Mouse (Mus musculus): ENCODE data around the gene Gkn1.

Gkn1 gene

GRCm38 (mm10) chr6:87350829-87351228 is at the start of gene Gkn1:
Gene Gkn1 (minus strand): TSS chr6:87350942.
- no peak for DNase-seq (ENCODE audit: low spot score)

GRCm38 (mm10) chr6:87399886-87400566 is 49.3 kb upstream of the Gkn1 start:
- no peak for DNase-seq (ENCODE audit: low spot score)

DNA sequence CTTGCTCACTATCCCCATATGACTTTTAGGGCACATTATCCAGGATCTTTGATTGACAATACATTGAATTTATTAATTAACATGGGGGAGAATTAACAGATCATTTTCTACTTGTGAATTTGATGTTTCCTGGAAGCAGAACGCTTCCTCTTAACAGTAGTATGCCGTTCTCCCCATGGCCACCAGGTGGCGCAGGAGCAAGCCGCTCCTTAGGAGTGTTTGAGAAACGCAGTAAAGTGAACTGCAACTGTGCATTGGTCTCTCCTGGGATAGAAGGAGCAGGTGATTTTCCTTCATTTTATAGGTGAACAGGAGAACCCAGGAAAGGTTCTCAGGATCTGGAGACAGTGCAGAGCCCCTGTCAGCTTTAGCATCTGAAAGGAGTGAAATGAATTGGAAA is 48.4 kb upstream of the Gkn1 start:
- DNase-seq (ENCODE audit: low spot score), result peak; percentile 89

GRCm38 (mm10) chr6:87394783-87395182 is 44.0 kb upstream of the Gkn1 start:
- DNase-seq (ENCODE audit: low spot score), result no peak

GRCm38 (mm10) chr6:87393466-87394205 is 42.9 kb upstream of the Gkn1 start:
- DNase-seq (ENCODE audit: low spot score), result no peak

- DNase-seq (ENCODE audit: low spot score), result no peak
Measured at GRCm38 (mm10) chr6:87389455-87389989, 38.8 kb upstream of the Gkn1 start.

GRCm38 (mm10) chr6:87388877-87389276 is 38.1 kb upstream of the Gkn1 start, which contains the start of gene Gkn3:
Gene Gkn3 (minus strand): TSS chr6:87388935.
- DNase-seq (ENCODE audit: low spot score), result no peak

GRCm38 (mm10) chr6:87386681-87387080 is 35.9 kb upstream of the Gkn1 start:
- no peak for DNase-seq (ENCODE audit: low spot score)

DNA sequence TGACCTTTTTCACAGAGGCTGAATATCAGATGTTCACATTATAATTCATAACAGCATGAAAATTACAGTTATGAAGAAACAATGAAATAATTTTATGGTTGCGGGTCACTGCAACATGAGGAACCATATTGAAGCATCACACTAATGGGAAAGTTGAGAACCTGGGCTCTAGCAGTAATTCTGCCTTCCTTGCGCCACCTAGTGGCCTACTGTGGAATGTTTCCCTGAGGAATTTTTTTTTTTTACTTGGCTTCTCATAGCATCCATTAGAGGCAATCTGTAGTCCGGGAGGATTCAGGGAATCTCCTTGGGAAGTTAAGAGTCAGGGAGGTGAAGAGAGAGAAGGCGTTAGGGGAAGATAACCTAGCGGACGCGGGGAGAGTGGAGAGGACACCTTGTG is 35.5 kb upstream of the Gkn1 start:
- peak; percentile 82 for DNase-seq (ENCODE audit: low spot score)

DNA sequence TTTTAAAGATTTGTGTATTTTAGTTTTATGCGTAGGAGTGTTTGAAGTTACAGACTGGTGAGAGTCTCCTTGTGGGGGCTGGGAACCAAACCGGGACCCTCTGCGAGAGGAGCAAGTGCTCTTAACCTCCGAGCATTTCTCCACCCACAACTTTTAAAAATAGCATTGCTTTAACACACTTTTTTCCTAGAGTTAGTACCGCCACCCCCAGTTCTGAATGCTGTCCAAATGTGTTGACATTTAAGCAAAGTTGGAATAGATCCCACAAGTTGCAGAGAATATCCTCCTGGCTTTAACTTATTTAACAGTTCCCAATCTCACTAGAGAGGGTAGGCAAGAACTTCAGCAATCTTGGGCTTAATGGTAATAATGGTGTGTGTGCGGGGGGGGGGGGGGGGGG is 34.0 kb upstream of the Gkn1 start:
- no peak for DNase-seq (ENCODE audit: low spot score)

DNA sequence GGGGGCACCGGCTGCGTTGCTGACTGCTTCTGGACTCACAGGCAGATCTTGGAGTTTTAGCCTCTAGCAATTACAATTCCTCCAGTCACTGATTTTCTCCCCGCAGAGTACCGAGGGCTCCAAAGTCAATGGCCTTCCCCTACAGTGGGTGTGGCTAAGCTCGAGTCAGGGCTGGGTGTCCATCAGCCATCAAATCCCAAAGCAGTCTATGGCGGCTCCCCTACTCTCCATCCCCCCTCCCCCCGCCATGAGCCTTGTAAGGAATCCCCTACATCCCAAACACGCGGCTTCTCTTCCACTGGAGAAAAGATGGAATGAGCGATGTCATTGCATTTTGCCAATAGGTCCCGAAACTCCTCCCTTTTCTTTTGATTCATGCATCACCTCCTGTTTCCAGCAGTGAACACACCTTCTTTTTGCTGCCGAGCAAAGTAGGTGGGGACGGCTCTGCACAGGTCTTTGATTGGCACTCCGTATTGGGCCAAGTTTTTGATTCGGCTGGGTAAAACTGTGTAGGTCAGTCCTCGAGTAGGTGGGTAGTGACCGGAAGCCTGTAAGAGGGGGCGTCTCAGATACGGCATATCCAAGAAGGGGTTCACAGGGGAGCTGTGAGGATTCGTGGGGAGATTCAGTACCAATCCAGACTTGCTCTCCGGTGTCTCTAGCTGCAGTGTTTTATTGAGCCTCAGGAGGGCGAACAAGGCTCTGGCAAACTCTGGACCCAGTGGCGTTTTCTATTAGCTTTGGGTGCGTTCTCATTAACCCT is 33.4 kb upstream of the Gkn1 start:
- DNase-seq (ENCODE audit: low spot score), result peak; percentile 52

DNA sequence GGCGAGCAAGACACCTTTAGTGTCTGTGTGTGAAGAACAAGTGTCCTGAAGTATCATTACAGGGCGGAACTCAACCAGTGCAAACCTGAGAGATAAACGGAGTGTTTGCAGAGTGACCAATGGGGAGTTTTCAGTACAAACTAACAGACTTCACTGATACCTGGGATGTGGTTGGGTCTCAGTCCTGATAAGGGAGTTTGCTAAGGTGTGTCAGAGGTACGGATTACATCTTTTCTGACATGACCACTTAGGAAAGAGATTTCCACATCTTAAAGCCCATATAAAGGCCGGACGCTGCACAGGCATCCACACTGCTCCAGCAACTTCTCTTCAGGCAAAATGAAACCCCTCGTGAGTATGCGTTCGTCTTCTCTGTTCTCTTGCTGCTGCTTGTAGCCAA is 22.3 kb upstream of the Gkn1 start, which contains the start of gene Gkn2:
Gene Gkn2, plus strand, starts transcription at position 301 of the 400 bp plus-strand sequence.
- DNase-seq (ENCODE audit: low spot score), result no peak

DNA sequence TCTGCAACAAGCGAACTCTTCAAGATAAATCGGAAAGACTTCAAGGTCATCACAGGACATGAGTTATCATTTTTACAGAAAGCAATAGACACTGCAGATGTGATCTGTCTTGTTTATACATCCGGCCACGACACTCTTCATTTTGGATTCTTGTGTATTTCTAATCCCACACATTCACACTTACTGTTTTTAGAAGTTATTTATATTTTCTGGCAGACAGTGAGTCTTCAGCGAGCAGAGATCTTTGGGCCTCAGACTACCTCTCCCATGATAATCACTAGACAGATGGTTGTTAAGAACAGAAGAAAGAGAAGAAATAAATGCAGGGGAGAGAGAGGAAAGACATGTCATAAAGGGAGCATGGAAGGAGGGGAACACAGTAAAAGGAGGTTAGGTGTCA is 18.5 kb upstream of the Gkn1 start:
- no peak for DNase-seq (ENCODE audit: low spot score)

- no peak for DNase-seq (ENCODE audit: low spot score)
Measured at GRCm38 (mm10) chr6:87354441-87354840, 3.7 kb upstream of the Gkn1 start.

DNA sequence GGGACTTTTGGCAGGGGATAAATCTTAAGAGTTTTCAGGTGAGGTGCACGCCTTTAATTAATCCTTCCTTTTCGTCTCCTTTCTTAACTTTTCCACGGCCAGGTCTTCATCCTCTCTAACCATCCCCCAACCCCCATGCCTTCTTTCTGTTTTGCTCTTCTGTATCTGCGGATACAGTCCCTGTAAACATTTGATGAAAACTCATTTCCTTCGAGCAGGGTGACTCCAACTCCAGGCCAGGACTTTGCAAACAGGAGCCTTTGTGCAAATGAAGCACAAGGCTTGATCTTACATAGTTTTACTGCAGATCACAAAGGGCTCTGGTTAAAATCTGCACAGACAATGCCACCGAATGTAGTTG is 14.8 kb downstream of the Gkn1 start:
- DNase-seq (ENCODE audit: low spot score), result no peak

- peak; percentile 78 for DNase-seq (ENCODE audit: low spot score)
Measured at GRCm38 (mm10) chr6:87335091-87335934, 15.4 kb downstream of the Gkn1 start, which contains the start of gene Antxr1. Gene Antxr1 (minus strand): TSS chr6:87335821.

DNA sequence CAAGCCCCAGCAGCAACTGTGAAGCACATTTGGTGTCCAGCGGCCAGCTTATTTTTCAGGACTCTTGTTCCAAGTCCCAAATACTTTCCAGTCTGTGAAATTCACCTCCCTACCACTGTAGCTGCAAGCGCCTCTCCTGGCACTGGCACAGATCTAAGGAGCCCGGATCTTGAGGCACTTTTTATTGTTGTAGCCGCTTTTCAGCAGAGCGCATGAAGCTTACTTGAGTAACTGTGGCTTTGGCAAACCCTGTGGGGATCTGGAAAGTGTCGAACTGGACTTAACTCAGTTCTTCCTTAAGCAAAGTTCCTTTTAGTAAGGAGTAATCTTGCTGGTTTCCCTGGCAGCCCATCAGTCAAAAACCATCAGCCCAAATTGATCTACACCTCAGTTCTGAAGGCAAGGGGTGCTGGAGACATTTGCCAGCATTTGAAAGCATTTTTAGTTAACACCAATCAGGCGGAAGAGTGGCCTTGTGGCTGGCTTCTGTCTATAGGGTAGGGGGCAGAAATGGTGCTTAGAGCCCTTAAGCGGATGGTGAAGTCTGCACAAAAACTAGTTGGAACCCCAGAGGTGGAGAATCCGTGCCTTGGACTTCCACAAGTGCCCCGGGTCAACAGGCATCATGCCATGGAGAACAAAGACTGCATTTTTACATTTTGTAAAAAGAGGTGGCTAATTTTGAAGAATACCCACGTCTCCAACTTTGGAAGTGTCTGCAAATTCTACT is 16.2 kb downstream of the Gkn1 start:
- DNase-seq (ENCODE audit: low spot score), result peak; percentile 69

DNA sequence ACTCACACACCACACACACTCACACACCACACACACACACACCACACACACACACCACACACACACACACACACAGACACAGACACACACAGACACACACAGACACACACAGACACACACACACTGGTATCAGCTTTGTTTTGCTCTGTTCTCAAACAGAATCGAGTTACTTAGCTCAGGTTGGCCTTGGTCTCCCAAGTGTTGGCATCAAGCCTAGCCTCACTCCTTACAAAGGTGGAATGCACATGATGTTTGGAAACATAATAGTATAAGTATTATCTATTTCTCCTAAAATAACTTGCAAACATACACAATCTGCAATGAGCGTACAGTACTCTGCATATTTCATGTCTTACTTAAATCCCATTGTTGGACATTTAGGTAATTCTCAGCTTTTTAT is 18.4 kb downstream of the Gkn1 start:
- DNase-seq (ENCODE audit: low spot score), result peak; percentile 57

- DNase-seq (ENCODE audit: low spot score), result peak; percentile 44
Measured at GRCm38 (mm10) chr6:87328265-87329173, 22.2 kb downstream of the Gkn1 start.

GRCm38 (mm10) chr6:87326932-87327331 is 23.8 kb downstream of the Gkn1 start:
- peak; percentile 40 for DNase-seq (ENCODE audit: low spot score)
